Mouse (Mus musculus) 416B (cell line): ENCODE results near the gene Zfp672.
"Not testable (repeated sequence)": the region's sequence is repeated elsewhere in the genome, so short reads cannot be mapped to it uniquely, and the experiment has no call there.

Experiments used
- DNase-seq: peaks from one replicate; pipeline ENCODE4 v3.0.0; 2011; ENCODE audit warnings: low read depth

The Zfp672 gene

GRCm38 (mm10) chr11:58324614-58325229 lies 5.4 kb downstream of the Zfp672 start:
- DNase-seq, result no peak

GRCm38 (mm10) chr11:58323570-58324340 lies 6.4 kb downstream of the Zfp672 start:
- no peak for DNase-seq

- peak; percentile 94 for DNase-seq
Measured at GRCm38 (mm10) chr11:58322824-58323569, 7.1 kb downstream of the Zfp672 start.

- DNase-seq, result no peak
Measured at GRCm38 (mm10) chr11:58316768-58317390, 13.3 kb downstream of the Zfp672 start.

GRCm38 (mm10) chr11:58316344-58316743 lies 13.8 kb downstream of the Zfp672 start:
- no peak for DNase-seq

- no peak for DNase-seq
Measured at GRCm38 (mm10) chr11:58315536-58316168, 14.5 kb downstream of the Zfp672 start.

- DNase-seq, result no peak
Measured at GRCm38 (mm10) chr11:58314069-58314468, 16.1 kb downstream of the Zfp672 start.

GRCm38 (mm10) chr11:58308661-58309060 lies 21.5 kb downstream of the Zfp672 start:
- no peak for DNase-seq

GRCm38 (mm10) chr11:58307411-58308080 lies 22.6 kb downstream of the Zfp672 start:
- peak; percentile 77 for DNase-seq

GRCm38 (mm10) chr11:58306860-58307308 lies 23.3 kb downstream of the Zfp672 start, which contains the start of gene Zfp692:
Gene Zfp692 (plus strand): TSS chr11:58307069.
- DNase-seq, result peak; percentile 96

GRCm38 (mm10) chr11:58305299-58305698 lies 24.8 kb downstream of the Zfp672 start:
- not testable (repeated sequence) for DNase-seq

GRCm38 (mm10) chr11:58303594-58303993 lies 26.5 kb downstream of the Zfp672 start:
- DNase-seq, result no peak

- DNase-seq, result no peak
Measured at GRCm38 (mm10) chr11:58302774-58303445, 27.2 kb downstream of the Zfp672 start.

GRCm38 (mm10) chr11:58301837-58302754 lies 28.0 kb downstream of the Zfp672 start:
- peak; percentile 98 for DNase-seq

- peak; percentile 86 for DNase-seq
Measured at GRCm38 (mm10) chr11:58301057-58301456, 29.1 kb downstream of the Zfp672 start.

- no peak for DNase-seq
Measured at GRCm38 (mm10) chr11:58297396-58297795, 32.7 kb downstream of the Zfp672 start.

GRCm38 (mm10) chr11:58292791-58293190 lies 37.3 kb downstream of the Zfp672 start:
- DNase-seq, result no peak

GRCm38 (mm10) chr11:58290812-58291211 lies 39.3 kb downstream of the Zfp672 start:
- no peak for DNase-seq

GRCm38 (mm10) chr11:58289992-58290682 lies 40.0 kb downstream of the Zfp672 start:
- peak; percentile 83 for DNase-seq
